Mouse (Mus musculus) hindbrain, embryonic 12.5 days (tissue): Measurements from ENCODE around the gene Sephs1. TPM values are rescaled to one million over a fixed set of nuclear protein-coding genes. Genes with fewer than 3 reads are reported as not detected.

Source experiments
- ATAC-seq: fragments of 200-750 bp; cut with Nextera tagmentation; 2 replicates; pipeline ENCODE4 v1.8.0; 2017; ENCODE audit warnings: moderate TSS enrichment; ENCODE audit not compliant: low FRiP score
- H3K27ac ChIP-seq: fragments of 300-500 bp; sonication (generic); 2 replicates; pipeline ENCODE4 v1.5.1; 2016; ENCODE audit warnings: mild to moderate bottlenecking
- H3K27me3 ChIP-seq: fragments of 300-500 bp; sonication (generic); 2 replicates; pipeline ENCODE4 v1.6.1; 2016; ENCODE audit warnings: mild to moderate bottlenecking
- H3K36me3 ChIP-seq: fragments of 300-500 bp; sonication (generic); 2 replicates; pipeline ENCODE4 v1.6.1; 2016; ENCODE audit warnings: mild to moderate bottlenecking
- H3K4me1 ChIP-seq: fragments of 300-500 bp; sonication (generic); 2 replicates; pipeline ENCODE4 v1.6.1; 2016
- H3K4me2 ChIP-seq: fragments of 300-500 bp; sonication (generic); replicated peaks from 2 replicates; pipeline ENCODE4 v1.6.1; 2016; ENCODE audit warnings: mild to moderate bottlenecking
- H3K4me3 ChIP-seq: fragments of 300-500 bp; sonication (generic); 2 replicates; pipeline ENCODE4 v1.5.1; 2016; ENCODE audit warnings: mild to moderate bottlenecking
- H3K9ac ChIP-seq: fragments of 300-500 bp; sonication (generic); 2 replicates; pipeline ENCODE4 v1.6.1; 2016; ENCODE audit warnings: mild to moderate bottlenecking, moderate library complexity
- H3K9me3 ChIP-seq: fragments of 300-500 bp; sonication (generic); replicated peaks from 2 replicates; pipeline ENCODE4 v1.6.1; 2016; ENCODE audit warnings: mild to moderate bottlenecking
- WGBS: fragments of 180-500 bp; shearing (Covaris S2); methylation state at CpG from one replicate; pipeline ENCODE4 v1.1.7; 2016; 5-methylcytosine and 5-hydroxymethylcytosine counted together
- polyA plus RNA-seq: library from polyadenylated mRNA; unstranded; fragments of >200 nt; fragmentation: Nextera tagmentation; extraction: Ambion mirVana; gene quantifications from 2 replicates; pipeline ENCODE4 v1.2.1, GENCODE M21; 2016

The Sephs1 gene
- polyA plus RNA-seq, 1 experiment from 2014 or later = 111 TPM

DNA sequence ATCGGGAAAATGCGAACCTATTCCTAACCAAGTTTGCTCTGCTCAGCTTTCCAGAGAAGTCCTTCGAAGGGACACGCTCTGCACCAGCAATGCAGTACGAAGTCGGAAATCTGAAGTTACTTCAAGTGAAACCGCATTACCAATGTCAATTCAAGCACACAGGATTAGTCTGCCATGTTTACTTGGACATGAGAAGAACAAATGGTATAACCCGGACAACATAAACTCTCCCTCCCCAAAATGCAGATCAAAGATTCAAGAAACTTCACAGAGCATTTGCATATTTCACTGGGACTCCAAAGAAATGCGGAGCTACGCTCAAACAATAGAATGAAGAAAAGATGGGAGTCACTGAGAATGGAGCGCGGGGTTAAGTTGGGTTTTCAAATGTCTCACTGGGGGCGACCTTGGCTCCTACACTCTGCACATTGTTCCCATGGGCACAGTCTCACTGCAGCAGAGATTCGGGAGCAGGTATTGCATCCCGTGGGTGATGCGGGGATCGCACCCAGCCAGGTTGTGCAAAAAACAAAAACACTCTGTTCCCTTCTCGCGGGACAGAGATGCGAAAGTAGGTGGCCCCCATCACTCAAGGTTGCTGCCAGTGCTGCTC lies 521 bp upstream of the Sephs1 start:
- peak overlapping the region; percentile 99 for H3K9ac ChIP-seq
- peak overlapping the region; percentile 92 for H3K4me3 ChIP-seq
- peaks cover 7% of the 10 kb centered on the region for H3K36me3 ChIP-seq
- WGBS = 2% methylated on average over 20 of the region's 20 CpGs
- H3K27ac ChIP-seq = peak overlapping the region; percentile 100
- no peaks in the 10 kb centered on the region for H3K9me3 ChIP-seq
- peaks cover 20% of the 10 kb centered on the region for H3K4me1 ChIP-seq
- peak; percentile 55 for ATAC-seq
- peak overlapping the region; percentile 79 for H3K4me2 ChIP-seq
- H3K27me3 ChIP-seq = no peaks in the 10 kb centered on the region

DNA sequence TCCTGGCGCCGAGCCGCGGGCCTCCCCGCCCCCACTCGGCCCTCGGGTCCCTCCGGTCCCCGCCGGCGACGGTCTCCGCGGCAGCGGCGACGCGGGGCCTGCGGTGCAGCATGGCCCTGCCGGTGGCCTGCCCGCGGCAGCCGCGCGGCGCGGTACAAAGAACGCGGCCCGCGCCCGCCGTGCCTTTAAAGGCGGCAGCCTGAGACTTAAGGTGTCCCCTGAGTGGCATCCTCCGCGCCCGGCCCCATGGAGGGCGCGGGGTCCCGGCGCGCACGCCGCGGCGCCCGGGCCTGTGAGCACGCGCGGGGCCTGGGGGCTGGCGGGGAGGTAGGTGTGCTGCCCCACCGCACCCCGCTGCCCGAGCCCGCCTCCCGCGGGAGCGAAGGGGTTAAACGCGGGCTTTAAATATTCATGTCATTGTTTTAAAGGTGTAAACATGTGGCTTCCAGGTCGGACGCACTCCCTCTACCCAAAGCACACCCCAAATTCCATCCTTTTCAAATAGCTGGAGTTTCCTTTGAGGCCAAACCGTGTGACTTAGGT lies 956 bp downstream of the Sephs1 start:
- no peaks in the 10 kb centered on the region for H3K27me3 ChIP-seq
- H3K4me3 ChIP-seq = peak overlapping the region; percentile 92

DNA sequence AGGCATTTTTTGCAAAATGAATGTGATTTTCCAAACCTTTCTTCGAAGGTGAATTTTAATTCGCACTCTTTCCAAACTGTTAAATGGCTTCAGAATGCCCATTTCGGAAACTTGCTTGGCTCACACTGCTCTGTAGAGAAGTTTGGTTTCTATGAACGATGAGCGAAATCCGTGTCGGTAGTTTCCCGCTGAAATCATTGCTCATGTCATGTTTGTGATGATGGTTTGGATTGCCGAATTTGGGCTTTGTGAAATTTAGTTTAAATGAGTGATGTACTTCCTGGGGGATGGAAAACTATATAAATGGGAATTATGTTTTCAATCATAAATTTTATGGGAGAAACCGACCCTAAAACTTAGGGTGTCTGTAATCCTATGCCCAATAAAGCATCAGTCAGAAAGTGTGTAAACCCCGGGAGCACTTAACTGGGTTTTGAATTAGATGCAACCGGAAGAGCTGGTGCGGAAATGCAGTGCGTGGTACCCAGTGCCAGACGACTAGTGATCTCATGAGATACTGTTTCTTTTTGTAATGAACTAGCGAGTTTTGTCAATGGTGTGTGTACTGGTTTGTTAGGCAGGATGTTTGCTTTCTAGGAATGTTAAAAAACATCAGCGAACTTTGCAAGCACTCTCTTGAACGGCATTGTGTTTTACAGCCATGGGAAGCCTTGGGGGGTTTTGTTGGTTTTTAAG lies 1.8 kb downstream of the Sephs1 start:
- Histone ChIP-seq H3K4me3 (peak overlapping the region; percentile 92), H3K36me3 (peaks cover 30% of the 10 kb centered on the region), H3K4me1 (peaks cover 20% of the 10 kb centered on the region), H3K9me3 (no peaks in the 10 kb centered on the region), H3K27ac (peak overlapping the region; percentile 100), H3K27me3 (no peaks in the 10 kb centered on the region), H3K4me2 (peak overlapping the region; percentile 79), H3K9ac (peak overlapping the region; percentile 99)
- ATAC-seq = no peak
- WGBS = 2% methylated on average over 18 of the region's 18 CpGs

More for the DNA sequence above, 956 bp downstream of the Sephs1 start:
- H3K36me3 ChIP-seq = peaks cover 22% of the 10 kb centered on the region
- H3K4me1 ChIP-seq = peaks cover 20% of the 10 kb centered on the region
- 1% methylated on average over 51 of the region's 63 CpGs for WGBS
- H3K9me3 ChIP-seq = no peaks in the 10 kb centered on the region
- H3K9ac ChIP-seq = peak overlapping the region; percentile 99
- H3K27ac ChIP-seq = peak overlapping the region; percentile 100
- H3K4me2 ChIP-seq = peak overlapping the region; percentile 79
- peak; percentile 74 for ATAC-seq

DNA sequence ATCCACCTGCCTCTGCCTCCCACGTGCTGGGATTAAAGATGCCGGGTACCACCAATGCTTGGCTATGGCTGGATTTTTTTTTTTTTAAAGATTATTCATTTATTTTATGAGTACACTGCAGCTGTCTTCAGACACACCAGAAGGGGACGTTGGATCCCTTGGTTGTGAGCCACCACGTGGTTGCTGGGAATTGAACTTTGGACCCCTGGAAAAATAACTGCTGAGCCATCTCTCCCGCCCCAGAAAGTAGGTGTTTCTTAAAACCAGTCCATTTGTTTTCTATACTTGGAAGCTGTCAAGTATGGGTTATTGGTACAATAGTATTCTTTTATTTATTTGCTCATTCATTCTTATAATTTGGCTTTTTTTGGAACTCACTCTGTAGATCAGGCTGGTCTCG lies 5.5 kb downstream of the Sephs1 start:
- Histone ChIP-seq H3K4me2 (no peak overlapping the region), H3K4me1 (peaks cover 15% of the 10 kb centered on the region), H3K27me3 (no peaks in the 10 kb centered on the region), H3K4me3 (no peak overlapping the region), H3K9me3 (no peaks in the 10 kb centered on the region), H3K36me3 (peaks cover 65% of the 10 kb centered on the region), H3K9ac (no peak overlapping the region), H3K27ac (no peak overlapping the region)
- ATAC-seq = no peak
- 90% methylated on average over 6 of the region's 6 CpGs for WGBS

DNA sequence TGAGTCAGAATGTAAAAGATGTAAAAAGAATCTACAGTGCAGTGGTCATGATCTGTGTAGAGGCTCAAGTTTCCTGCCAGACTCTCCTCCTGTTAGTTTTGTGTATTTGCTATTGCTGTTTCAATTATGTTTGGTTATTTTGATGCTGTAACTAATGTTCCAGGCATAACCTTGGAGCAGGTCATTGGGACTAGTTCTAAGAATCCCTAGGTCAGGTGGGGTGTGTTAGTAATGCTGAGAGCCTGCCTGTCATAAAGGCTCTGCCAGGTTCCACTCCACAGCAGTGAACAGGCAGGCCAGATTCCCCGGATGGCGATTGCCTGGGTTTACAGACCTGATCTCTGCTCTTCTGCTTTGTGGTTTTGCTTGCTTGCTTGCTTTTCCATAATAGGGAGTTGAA lies 14.2 kb downstream of the Sephs1 start:
- peaks cover 84% of the 10 kb centered on the region for H3K36me3 ChIP-seq
- no peak overlapping the region for H3K4me2 ChIP-seq
- no peak overlapping the region for H3K27ac ChIP-seq
- H3K9ac ChIP-seq = no peak overlapping the region
- no peaks in the 10 kb centered on the region for H3K27me3 ChIP-seq
- no peak overlapping the region for H3K4me3 ChIP-seq
- H3K9me3 ChIP-seq = no peaks in the 10 kb centered on the region
- no peaks in the 10 kb centered on the region for H3K4me1 ChIP-seq
- 89% methylated on average over 2 of the region's 2 CpGs for whole genome bisulfite sequencing
- ATAC-seq = no peak

DNA sequence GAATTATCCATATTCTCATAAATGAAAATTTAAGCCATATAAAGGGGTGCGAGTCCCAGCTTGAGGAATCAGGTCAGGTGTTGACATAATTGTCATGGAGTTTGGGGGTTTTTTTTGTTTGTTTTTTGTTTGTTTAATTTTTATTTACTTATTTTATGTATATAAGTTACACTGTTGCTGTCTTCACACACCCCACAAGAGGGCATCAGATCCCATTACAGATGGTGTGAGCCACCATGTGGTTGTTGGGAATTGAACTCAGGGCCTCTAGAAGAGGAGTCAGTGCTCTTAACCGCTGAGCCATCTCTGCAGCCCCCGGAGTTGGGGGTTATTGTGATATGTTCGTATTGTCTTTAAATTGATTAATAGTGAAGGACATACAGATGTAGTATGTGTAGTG lies 15.6 kb downstream of the Sephs1 start:
- Histone ChIP-seq H3K9me3 (no peaks in the 10 kb centered on the region), H3K9ac (no peak overlapping the region), H3K36me3 (peaks cover 85% of the 10 kb centered on the region), H3K27me3 (no peaks in the 10 kb centered on the region), H3K4me2 (no peak overlapping the region), H3K4me1 (no peaks in the 10 kb centered on the region), H3K27ac (no peak overlapping the region), H3K4me3 (no peak overlapping the region)
- WGBS = 97% methylated on average over 4 of the region's 4 CpGs
- ATAC-seq = no peak

DNA sequence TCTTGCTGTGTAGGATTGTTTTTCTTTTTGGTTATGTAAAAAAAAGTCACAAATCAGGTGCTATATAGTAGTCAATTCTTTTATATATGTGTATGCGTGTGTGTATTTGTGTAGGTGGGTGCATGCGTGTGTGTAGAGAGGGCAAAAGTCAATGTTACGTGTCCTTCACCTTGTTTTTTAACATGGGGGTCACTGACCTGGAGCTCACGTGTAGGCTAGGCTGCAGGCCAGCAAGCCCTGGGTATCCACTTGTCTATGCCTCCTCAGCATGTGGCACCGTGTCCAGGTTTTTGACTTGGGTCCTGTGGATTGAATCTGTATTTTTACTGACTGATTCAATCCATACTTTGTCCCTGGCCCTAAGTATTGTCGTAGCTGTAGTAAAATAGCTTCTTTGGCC lies 19.3 kb downstream of the Sephs1 start:
- Histone ChIP-seq H3K27me3 (no peaks in the 10 kb centered on the region), H3K27ac (no peak overlapping the region), H3K4me1 (no peaks in the 10 kb centered on the region), H3K4me2 (no peak overlapping the region), H3K9ac (no peak overlapping the region), H3K9me3 (no peaks in the 10 kb centered on the region), H3K36me3 (peaks cover 75% of the 10 kb centered on the region), H3K4me3 (no peak overlapping the region)
- ATAC-seq = no peak
- 93% methylated on average over 6 of the region's 6 CpGs for WGBS

DNA sequence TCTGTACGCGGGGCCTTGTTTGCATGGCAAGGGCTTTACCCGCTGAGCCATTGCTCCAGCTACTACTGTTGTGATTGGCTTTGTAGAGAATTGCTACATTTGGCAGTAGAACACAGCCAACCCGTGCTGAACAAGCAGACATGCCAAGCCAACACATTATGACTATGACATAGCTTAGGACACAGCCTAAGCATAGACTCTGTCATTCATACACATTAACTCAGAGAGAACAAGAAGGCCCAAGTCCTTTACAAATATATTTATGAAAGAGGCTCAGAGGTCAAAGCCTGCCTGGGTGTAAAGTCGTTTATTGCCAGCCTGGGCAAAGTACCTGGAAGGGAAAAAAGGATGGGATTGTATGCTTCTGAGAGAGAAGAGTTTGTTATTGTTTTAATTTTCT lies 21.0 kb downstream of the Sephs1 start:
- Histone ChIP-seq H3K36me3 (peaks cover 75% of the 10 kb centered on the region), H3K4me3 (no peak overlapping the region), H3K9me3 (no peaks in the 10 kb centered on the region), H3K4me2 (no peak overlapping the region), H3K9ac (no peak overlapping the region), H3K27me3 (no peaks in the 10 kb centered on the region), H3K27ac (no peak overlapping the region), H3K4me1 (no peaks in the 10 kb centered on the region)
- WGBS = 93% methylated on average over 5 of the region's 5 CpGs
- ATAC-seq = no peak

DNA sequence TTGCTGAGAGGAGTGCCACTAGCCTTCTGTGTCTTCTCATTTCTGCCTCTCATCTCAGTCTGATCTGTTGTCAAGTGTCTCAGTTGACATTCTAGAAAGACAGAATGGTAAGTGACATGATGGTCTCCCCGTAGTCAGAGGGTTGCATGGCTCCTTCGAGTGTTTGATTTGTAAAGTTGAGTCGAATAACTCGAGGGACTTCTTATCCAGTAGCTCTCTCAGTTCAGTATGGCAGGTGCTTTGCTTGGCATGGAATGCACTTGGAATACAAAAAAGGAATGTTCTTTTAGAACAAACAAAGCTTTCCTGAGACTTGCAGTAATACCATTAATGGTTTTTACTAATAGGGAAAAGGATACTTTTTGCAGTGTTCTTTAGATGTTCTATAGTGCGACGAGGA lies 25.8 kb downstream of the Sephs1 start:
- Histone ChIP-seq H3K36me3 (peaks cover 41% of the 10 kb centered on the region), H3K27ac (no peak overlapping the region), H3K4me2 (no peak overlapping the region), H3K9me3 (no peaks in the 10 kb centered on the region), H3K4me1 (no peaks in the 10 kb centered on the region), H3K4me3 (no peak overlapping the region), H3K9ac (no peak overlapping the region), H3K27me3 (no peaks in the 10 kb centered on the region)
- ATAC-seq = no peak
- 94% methylated on average over 6 of the region's 6 CpGs for WGBS

DNA sequence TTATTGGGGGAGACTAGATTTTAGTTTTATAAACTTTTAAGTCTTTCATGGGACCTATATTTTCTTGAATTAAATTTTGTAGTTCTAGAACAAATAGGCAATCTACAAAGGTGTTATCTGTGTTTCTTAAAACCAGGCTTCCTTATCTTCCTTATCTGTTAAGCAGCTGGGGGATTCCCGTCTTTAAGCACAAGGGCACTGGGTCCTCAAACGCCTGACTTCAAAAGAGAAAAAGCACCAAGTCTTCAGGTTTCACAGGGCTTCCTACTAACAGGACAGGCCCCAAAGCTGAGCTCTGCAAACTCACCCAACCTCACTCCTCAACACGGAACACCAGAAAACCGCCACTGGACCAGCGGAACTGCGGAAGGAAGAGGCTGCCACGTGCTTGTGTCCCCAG lies 26.6 kb downstream of the Sephs1 start:
- Histone ChIP-seq H3K4me1 (no peaks in the 10 kb centered on the region), H3K9ac (no peak overlapping the region), H3K9me3 (no peaks in the 10 kb centered on the region), H3K27me3 (no peaks in the 10 kb centered on the region), H3K4me3 (no peak overlapping the region), H3K4me2 (no peak overlapping the region), H3K36me3 (peaks cover 38% of the 10 kb centered on the region), H3K27ac (no peak overlapping the region)
- WGBS = 85% methylated on average over 7 of the region's 7 CpGs
- no peak for ATAC-seq

DNA sequence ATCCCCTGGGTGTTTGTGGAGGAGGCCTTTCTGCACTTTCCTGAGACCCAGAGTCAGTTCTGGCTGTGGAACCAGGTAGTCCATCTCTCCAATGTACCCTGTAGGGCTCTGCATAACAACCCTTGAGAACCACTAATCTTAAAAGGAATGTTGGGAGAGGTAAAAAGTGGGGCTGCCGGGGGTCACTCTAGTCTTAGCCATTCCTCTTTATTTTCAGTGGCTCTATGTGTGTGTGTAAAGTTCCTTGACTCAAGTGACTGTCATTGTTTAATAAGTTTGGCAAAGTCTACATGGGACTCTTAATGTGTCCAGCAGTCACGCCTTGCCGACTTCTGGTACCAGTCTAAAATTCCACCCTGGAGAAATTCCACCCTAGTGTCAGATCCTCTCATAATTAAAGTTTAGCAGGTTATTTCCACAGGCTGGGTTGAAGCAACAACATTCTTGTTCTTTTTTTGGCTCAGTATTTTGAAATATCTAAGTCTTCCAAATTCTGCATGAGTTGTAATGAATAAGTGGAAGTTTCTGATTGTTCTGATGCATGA lies 27.5 kb downstream of the Sephs1 start:
- H3K9ac ChIP-seq = no peak overlapping the region
- H3K36me3 ChIP-seq = peaks cover 38% of the 10 kb centered on the region
- H3K27ac ChIP-seq = no peak overlapping the region
- WGBS = 90% methylated on average over 3 of the region's 3 CpGs
- no peak overlapping the region for H3K4me2 ChIP-seq
- H3K4me3 ChIP-seq = no peak overlapping the region
- no peak for ATAC-seq
- no peaks in the 10 kb centered on the region for H3K9me3 ChIP-seq
- no peaks in the 10 kb centered on the region for H3K27me3 ChIP-seq
- no peaks in the 10 kb centered on the region for H3K4me1 ChIP-seq

DNA sequence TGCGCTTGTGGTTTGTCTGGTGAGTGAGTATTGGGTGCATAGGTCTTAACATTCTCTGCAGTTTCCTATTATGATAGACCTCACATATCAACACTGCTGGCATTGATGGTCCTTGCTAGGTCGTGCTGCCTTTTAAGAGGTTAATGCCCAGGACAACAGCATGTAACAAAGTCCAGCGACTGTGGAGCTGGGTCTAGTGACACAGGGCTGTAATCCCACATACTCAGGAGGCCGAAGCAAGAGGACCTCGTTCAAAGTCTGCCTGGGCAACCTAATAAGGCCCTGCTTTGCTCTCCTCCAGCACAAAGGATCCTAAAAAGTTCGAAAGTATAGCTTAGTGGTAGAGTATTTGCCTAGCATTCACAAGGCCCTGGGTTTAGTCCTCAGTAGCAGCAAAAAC lies 28.5 kb downstream of the Sephs1 start:
- ATAC-seq = no peak
- H3K27me3 ChIP-seq = no peaks in the 10 kb centered on the region
- no peak overlapping the region for H3K4me3 ChIP-seq
- H3K4me1 ChIP-seq = no peaks in the 10 kb centered on the region
- H3K4me2 ChIP-seq = no peak overlapping the region
- no peak overlapping the region for H3K9ac ChIP-seq
- no peaks in the 10 kb centered on the region for H3K9me3 ChIP-seq
- no peak overlapping the region for H3K27ac ChIP-seq
- 71% methylated on average over 6 of the region's 6 CpGs for WGBS
- peaks cover 35% of the 10 kb centered on the region for H3K36me3 ChIP-seq
